Mouse (Mus musculus) embryonic fibroblast, embryonic 13.5 days (primary cell): Measurements from ENCODE around the gene Lima1.
"Not testable (repeated sequence)": the region's sequence is repeated elsewhere in the genome, so short reads cannot be mapped to it uniquely, and the experiment has no call there.

Experiments
- CTCF ChIP-seq: IDR thresholded peaks from 2 replicates; pipeline ENCODE4 v1.5.1; 2011; ENCODE audit warnings: mild to moderate bottlenecking, control low read depth, low read length, moderate library complexity, borderline replicate concordance; ENCODE audit not compliant: insufficient read depth
- POLR2A ChIP-seq: IDR thresholded peaks from 2 replicates; pipeline ENCODE4 v1.6.1; 2011; ENCODE audit warnings: low read depth, mild to moderate bottlenecking, control low read depth, low read length, moderate library complexity

DNA sequence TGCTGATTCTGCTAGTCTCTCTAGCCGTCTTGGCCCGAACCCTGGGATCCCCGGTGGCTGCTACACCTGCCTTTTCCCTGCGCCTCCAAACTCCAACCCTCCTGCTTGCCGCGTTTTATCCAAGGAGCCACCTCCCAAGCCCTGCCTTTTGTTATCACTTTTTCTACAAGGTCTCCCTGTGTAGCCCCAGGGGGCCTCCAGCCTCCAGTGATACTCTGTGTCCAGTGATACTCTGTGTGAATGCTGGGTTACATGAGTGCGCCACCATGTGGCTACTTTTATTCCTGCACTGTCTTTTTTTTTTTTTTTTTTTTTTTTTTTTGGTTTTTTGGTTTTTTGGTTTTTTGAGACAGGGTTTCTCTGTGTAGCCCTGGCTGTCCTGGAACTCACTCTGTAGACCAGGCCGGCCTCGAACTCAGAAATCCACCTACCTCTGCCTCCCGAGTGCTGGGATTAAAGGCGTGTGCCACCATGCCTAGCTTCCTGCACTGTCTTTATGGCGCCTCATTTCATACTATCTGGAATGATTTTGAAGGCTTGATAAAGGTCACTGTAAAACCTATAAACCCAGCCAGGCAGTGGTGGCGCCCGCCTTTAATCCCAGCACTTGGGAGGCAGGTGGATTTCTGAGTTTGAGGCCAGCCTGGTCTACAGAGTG, 34.2 kb upstream of the Lima1 start:
- TF ChIP-seq CTCF, POLR2A: not testable (repeated sequence)
